Mouse (Mus musculus): ENCODE data around the gene Phactr2. TPM values are rescaled to one million over a fixed set of nuclear protein-coding genes. Genes with fewer than 3 reads are reported as not detected.
A peak's percentile ranks its signal among the peaks of the same experiment; 100 is the strongest.
"Not testable (repeated sequence)": the region's sequence is repeated elsewhere in the genome, so short reads cannot be mapped to it uniquely, and the experiment has no call there.

The Phactr2 gene
- polyA plus RNA-seq (2012; rRNA removed) = 21.2 and 33.5 TPM in 2 replicates

DNA sequence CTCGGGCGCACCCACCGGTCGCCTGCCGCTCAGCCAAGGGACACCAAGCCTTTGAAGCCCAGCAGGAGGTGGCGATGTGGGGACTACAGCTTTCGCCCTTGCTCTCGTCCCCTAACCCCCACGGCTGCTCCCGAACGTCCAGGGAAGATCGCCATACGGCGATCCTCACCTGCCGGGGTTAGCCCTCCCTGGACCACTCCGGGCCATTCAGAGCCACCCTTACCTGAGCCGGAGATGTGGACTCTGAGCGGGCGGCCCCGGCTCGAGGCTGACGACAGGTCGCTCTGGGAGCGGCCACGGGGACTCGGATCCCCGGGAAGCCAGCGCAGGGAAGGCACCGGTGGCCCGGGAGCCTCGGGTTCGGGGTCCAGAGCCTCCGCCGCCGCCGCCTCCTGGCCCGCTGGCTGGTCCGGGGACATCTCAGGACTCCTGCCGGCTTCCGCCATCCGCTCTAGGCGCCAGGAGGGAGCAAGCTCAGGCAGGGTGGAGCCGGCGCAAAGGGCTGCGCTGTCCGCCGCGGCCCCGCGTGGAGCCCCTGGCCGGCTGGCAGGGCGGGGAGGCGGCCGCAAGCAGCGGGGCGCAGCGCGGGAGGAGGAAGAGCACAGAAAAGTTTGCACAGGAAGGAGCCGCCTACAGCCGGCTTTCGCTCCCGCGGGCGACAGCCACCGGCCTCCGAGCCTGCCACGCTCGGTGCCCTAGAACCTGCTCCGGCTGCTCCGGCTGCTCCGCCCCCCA, at the start of gene Phactr2:
Gene Phactr2, minus strand, starts transcription at position 580 of the 735 bp plus-strand sequence.
- WGBS = 1% methylated on average over 70 of the region's 71 CpGs
- Histone ChIP-seq H3K4me1 (ENCODE audit: control insufficient read depth, insufficient read depth, low read length) (no peaks in the 10 kb centered on the region), H3K4me3 (replicated peaks; ENCODE audit: extremely low read depth, low read depth, low read length) (peak within 1 kb of the TSS; percentile 38)
- peak; percentile 48 for DNase-seq
- TF ChIP-seq POLR2A (IDR thresholded peaks at IDR 0.05; ENCODE audit: borderline replicate concordance, extremely low read depth, low read depth, low read length) = no peak
- TF ChIP-seq CTCF (IDR thresholded peaks at IDR 0.05; ENCODE audit: insufficient read depth, low read length) = no peak

DNA sequence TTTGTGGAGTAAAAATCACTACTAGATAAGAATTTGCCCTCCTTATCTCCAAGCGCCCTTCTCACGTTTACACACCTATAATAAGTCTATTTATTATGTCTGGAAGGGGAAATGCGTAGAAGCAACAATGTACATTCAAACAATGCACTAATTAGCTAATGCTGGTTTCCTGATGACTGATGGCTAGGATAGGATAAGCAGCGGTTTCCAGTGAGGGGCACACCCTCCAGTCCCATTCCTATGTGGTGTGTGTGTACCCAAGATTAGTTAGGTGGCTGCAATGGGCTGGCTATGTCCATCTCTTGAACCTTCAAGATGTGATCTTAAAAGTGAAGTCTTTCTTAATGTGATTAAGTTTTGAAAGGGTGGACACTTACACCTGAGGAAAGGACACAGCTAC, 47.6 kb upstream of the Phactr2 start:
- no peak overlapping the region for H3K4me3 ChIP-seq (replicated peaks; ENCODE audit: extremely low read depth, low read depth, low read length)
- 52% methylated on average over 4 of the region's 4 CpGs for WGBS
- no peaks in the 10 kb centered on the region for H3K4me1 ChIP-seq (ENCODE audit: control insufficient read depth, insufficient read depth, low read length)
- DNase-seq = no peak
- TF ChIP-seq POLR2A (IDR thresholded peaks at IDR 0.05; ENCODE audit: borderline replicate concordance, extremely low read depth, low read depth, low read length) = no peak
- no peak for TF ChIP-seq CTCF (IDR thresholded peaks at IDR 0.05; ENCODE audit: insufficient read depth, low read length)

- WGBS = 83% methylated on average over 8 of the region's 8 CpGs
- H3K4me1 ChIP-seq (ENCODE audit: control insufficient read depth, insufficient read depth, low read length) = peaks cover 4% of the 10 kb centered on the region; the same call in 1 of the 2 replicates
- TF ChIP-seq CTCF (IDR thresholded peaks at IDR 0.05; ENCODE audit: insufficient read depth, low read length) = no peak
- TF ChIP-seq POLR2A (IDR thresholded peaks at IDR 0.05; ENCODE audit: borderline replicate concordance, extremely low read depth, low read depth, low read length) = no peak
- no peak for DNase-seq
- H3K4me3 ChIP-seq (replicated peaks; ENCODE audit: extremely low read depth, low read depth, low read length) = no peak overlapping the region
These were observed 28.2 kb upstream of the Phactr2 start for GRCm38 (mm10) chr10:13502371-13502770.

GRCm38 (mm10) chr10:13501533-13501932, 27.3 kb upstream of the Phactr2 start:
- not testable (repeated sequence) for DNase-seq; H3K4me1 ChIP-seq (ENCODE audit: control insufficient read depth, insufficient read depth, low read length)
- peak overlapping the region; percentile 45 for H3K4me3 ChIP-seq (replicated peaks; ENCODE audit: extremely low read depth, low read depth, low read length)
- WGBS = 51% methylated on average over 4 of the region's 4 CpGs

- TF ChIP-seq POLR2A (IDR thresholded peaks at IDR 0.05; ENCODE audit: borderline replicate concordance, extremely low read depth, low read depth, low read length) = peak; percentile 64; the same call in 1 of the 2 replicates
- TF ChIP-seq CTCF (IDR thresholded peaks at IDR 0.05; ENCODE audit: insufficient read depth, low read length) = no peak
- H3K4me1 ChIP-seq (ENCODE audit: control insufficient read depth, insufficient read depth, low read length) = peaks cover 4% of the 10 kb centered on the region; the same call in 1 of the 2 replicates
- under 1% methylated on average over 29 of the region's 30 CpGs for WGBS
- DNase-seq = peak; percentile 86
- H3K4me3 ChIP-seq (replicated peaks; ENCODE audit: extremely low read depth, low read depth, low read length) = peak overlapping the region; percentile 92
These were observed 26.8 kb upstream of the Phactr2 start for GRCm38 (mm10) chr10:13500938-13501496.

GRCm38 (mm10) chr10:13500473-13500872, 26.3 kb upstream of the Phactr2 start:
- H3K4me1 ChIP-seq (ENCODE audit: control insufficient read depth, insufficient read depth, low read length) = peaks cover 4% of the 10 kb centered on the region; the same call in 1 of the 2 replicates
- WGBS = 39% methylated on average over 9 of the region's 9 CpGs
- TF ChIP-seq POLR2A (IDR thresholded peaks at IDR 0.05; ENCODE audit: borderline replicate concordance, extremely low read depth, low read depth, low read length) (no peak), CTCF (IDR thresholded peaks at IDR 0.05; ENCODE audit: insufficient read depth, low read length) (no peak)
- H3K4me3 ChIP-seq (replicated peaks; ENCODE audit: extremely low read depth, low read depth, low read length) = peak overlapping the region; percentile 23
- no peak for DNase-seq

GRCm38 (mm10) chr10:13499331-13499730, 25.1 kb upstream of the Phactr2 start, which contains the start of gene Fuca2:
TSS of gene Fuca2 (plus strand) at chr10:13499540.
- WGBS = 77% methylated on average over 2 of the region's 2 CpGs

DNA sequence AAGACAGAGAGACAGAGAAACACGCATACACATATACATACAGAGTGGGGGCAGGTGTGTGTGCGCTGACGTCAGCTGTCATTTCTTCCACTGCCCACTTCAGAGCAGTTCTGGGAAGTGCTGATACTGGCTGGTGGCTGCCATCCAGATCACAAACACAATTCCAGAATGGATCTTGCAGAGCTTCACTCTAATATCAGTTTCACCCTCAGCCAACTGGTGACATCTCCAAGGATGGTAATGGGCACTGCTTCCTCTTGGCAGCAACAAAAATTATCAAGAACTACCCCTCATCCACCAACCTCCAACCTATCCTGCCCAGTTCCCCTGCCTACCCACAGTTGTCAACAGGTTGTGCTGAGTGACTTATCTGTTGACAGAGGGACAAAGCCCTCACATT, 22.1 kb upstream of the Phactr2 start:
- TF ChIP-seq CTCF (IDR thresholded peaks at IDR 0.05; ENCODE audit: insufficient read depth, low read length) (no peak), POLR2A (IDR thresholded peaks at IDR 0.05; ENCODE audit: borderline replicate concordance, extremely low read depth, low read depth, low read length) (no peak)
- Histone ChIP-seq H3K4me3 (replicated peaks; ENCODE audit: extremely low read depth, low read depth, low read length) (no peak overlapping the region), H3K4me1 (ENCODE audit: control insufficient read depth, insufficient read depth, low read length) (no peaks in the 10 kb centered on the region)
- no peak for DNase-seq
- 69% methylated on average over 3 of the region's 3 CpGs for WGBS

More at GRCm38 (mm10) chr10:13499331-13499730, 25.1 kb upstream of the Phactr2 start, which contains the start of gene Fuca2:
- no peak for DNase-seq
- Histone ChIP-seq H3K4me3 (replicated peaks; ENCODE audit: extremely low read depth, low read depth, low read length) (no peak within 1 kb of the TSS), H3K4me1 (ENCODE audit: control insufficient read depth, insufficient read depth, low read length) (peaks cover 4% of the 10 kb centered on the region; the same call in 1 of the 2 replicates)
- TF ChIP-seq CTCF (IDR thresholded peaks at IDR 0.05; ENCODE audit: insufficient read depth, low read length) = no peak
- TF ChIP-seq POLR2A (IDR thresholded peaks at IDR 0.05; ENCODE audit: borderline replicate concordance, extremely low read depth, low read depth, low read length) = no peak

DNA sequence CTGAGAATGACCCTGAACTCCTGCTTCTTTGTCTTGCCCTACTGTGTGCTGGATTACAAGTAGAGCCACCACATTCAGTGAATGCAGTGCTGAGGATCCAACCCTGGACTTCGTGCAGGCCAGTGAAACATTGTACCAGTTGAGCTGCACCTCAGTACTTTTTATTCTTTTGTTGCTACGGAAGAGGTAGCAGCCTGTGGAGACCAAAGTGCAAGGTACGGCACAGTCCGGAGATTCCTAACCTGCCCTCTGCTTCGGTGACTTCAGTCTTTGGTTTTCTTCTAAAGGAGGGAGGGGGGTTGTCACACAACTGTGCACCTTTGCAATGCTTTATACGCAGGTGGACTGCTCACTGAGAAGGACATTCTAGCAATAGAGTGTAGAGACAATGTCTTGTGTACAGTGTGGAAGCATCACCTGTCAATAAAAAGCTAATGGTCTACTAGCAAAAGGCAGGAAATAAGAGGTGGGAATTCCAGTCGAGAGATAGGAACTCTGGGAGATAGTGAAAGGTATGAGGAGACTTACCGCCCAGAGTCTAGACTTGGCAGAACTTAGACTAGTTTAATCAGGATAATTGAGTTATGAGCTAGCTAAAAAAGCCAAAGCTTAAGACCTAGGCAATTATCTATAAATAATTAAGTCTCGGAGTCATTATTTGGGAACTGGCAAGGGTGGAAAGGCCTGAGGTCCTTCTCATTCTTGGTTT, 19.9 kb upstream of the Phactr2 start:
- 88% methylated on average over 9 of the region's 9 CpGs for WGBS
- TF ChIP-seq CTCF (IDR thresholded peaks at IDR 0.05; ENCODE audit: insufficient read depth, low read length) (no peak), POLR2A (IDR thresholded peaks at IDR 0.05; ENCODE audit: borderline replicate concordance, extremely low read depth, low read depth, low read length) (no peak)
- Histone ChIP-seq H3K4me3 (replicated peaks; ENCODE audit: extremely low read depth, low read depth, low read length) (no peak overlapping the region), H3K4me1 (ENCODE audit: control insufficient read depth, insufficient read depth, low read length) (no peaks in the 10 kb centered on the region)
- DNase-seq = no peak
